Comparison of ENCODE assay signal across 14 mouse cellular contexts in genomic region chr10:21559769-21560168, GRCm38 (mm10). TPM values are rescaled to one million over a fixed set of nuclear protein-coding genes. Genes with fewer than 3 reads are reported as not detected.
DNase-seq lines count a peak whose midpoint lies in the region; ATAC-seq lines count a peak whose summit lies in the region.
"Had no signal": no experiment of that assay in that cellular context is flagged by ENCODE, and none has a peak within 500 bp of the region (broad histone marks: within the 10 kb centered on the region; RNA-seq: fewer than 3 reads in every experiment).

No protein-coding gene starts in this region.

- WGBS in kidney, embryonic 15.5 days, result 35% methylated on average over 15 of the region's 15 CpGs
- 90% methylated on average over 15 of the region's 15 CpGs for WGBS in forebrain, embryonic 11.5 days
- 70% methylated on average over 15 of the region's 15 CpGs for whole genome bisulfite sequencing in hindbrain, embryonic 12.5 days

- no peaks in the 10 kb centered on the region for H3K9me3 ChIP-seq in kidney, embryonic 15.5 days (replicated peaks)
- H3K9me3 ChIP-seq in forebrain, embryonic 11.5 days (ENCODE audit: control insufficient read depth, low read length), result no peaks in the 10 kb centered on the region
- no peaks in the 10 kb centered on the region for H3K9me3 ChIP-seq in hindbrain, embryonic 12.5 days (replicated peaks)
- H3K9me3 ChIP-seq: embryonic facial prominence, embryonic 13.5 days; stomach, embryonic 15.5 days had no signal

- ATAC-seq in activated CD4-positive, CD25-positive, alpha-beta regulatory T cell, adult 4 months, result peak; percentile 87
- peak; percentile 67 for ATAC-seq in kidney, embryonic 15.5 days (replicated peaks; ENCODE audit: low FRiP score)
- ATAC-seq in forebrain, embryonic 11.5 days (replicated peaks; ENCODE audit: low FRiP score), result no peak
- ATAC-seq in hindbrain, embryonic 12.5 days (ENCODE audit: low FRiP score), result no peak
- ATAC-seq: Patski had no signal

- no peak overlapping the region for H3K4me3 ChIP-seq in kidney, embryonic 15.5 days (replicated peaks)
- no peak overlapping the region for H3K4me3 ChIP-seq in forebrain, embryonic 11.5 days (ENCODE audit: low read depth, low read length)
- no peak overlapping the region for H3K4me3 ChIP-seq in hindbrain, embryonic 12.5 days
- H3K4me3 ChIP-seq: embryonic facial prominence, embryonic 13.5 days; stomach, embryonic 15.5 days had no signal

- no peaks in the 10 kb centered on the region for H3K36me3 ChIP-seq in kidney, embryonic 15.5 days
- H3K36me3 ChIP-seq in forebrain, embryonic 11.5 days (ENCODE audit: control insufficient read depth, insufficient read depth, low read length), result no peaks in the 10 kb centered on the region
- H3K36me3 ChIP-seq in hindbrain, embryonic 12.5 days, result no peaks in the 10 kb centered on the region
- H3K36me3 ChIP-seq: embryonic facial prominence, embryonic 13.5 days; stomach, embryonic 15.5 days had no signal

- H3K4me2 ChIP-seq in kidney, embryonic 15.5 days, result peak overlapping the region; percentile 23
- no peak overlapping the region for H3K4me2 ChIP-seq in forebrain, embryonic 11.5 days (ENCODE audit: low read depth, low read length, severe bottlenecking)
- no peak overlapping the region for H3K4me2 ChIP-seq in hindbrain, embryonic 12.5 days (replicated peaks)
- H3K4me2 ChIP-seq: embryonic facial prominence, embryonic 13.5 days; midbrain, embryonic 11.5 days; stomach, embryonic 15.5 days had no signal

- no peak overlapping the region for H3K27ac ChIP-seq in kidney, embryonic 15.5 days
- no peak overlapping the region for H3K27ac ChIP-seq in forebrain, embryonic 11.5 days (ENCODE audit: low read depth, low read length)
- no peak overlapping the region for H3K27ac ChIP-seq in hindbrain, embryonic 12.5 days
- H3K27ac ChIP-seq: embryonic facial prominence, embryonic 13.5 days; liver, embryonic 14.5 days; stomach, embryonic 15.5 days had no signal

- peak; percentile 24 for DNase-seq in embryo, embryonic 11 days
- no peak for DNase-seq in embryo, embryonic 10 days (ENCODE audit: low spot score)
- peak; percentile 19 for DNase-seq in neural tube, embryonic 10.5 days (ENCODE audit: extremely low spot score, low spot score)
- DNase-seq in forebrain, embryonic 11.5 days (ENCODE audit: low spot score), result no peak
- no peak for DNase-seq in gastrocnemius, postnatal 10 days

- H3K9ac ChIP-seq in kidney, embryonic 15.5 days, result no peak overlapping the region
- H3K9ac ChIP-seq in forebrain, embryonic 11.5 days (ENCODE audit: low read length), result no peak overlapping the region
- H3K9ac ChIP-seq in hindbrain, embryonic 12.5 days, result no peak overlapping the region
- H3K9ac ChIP-seq: embryonic facial prominence, embryonic 13.5 days; liver, embryonic 14.5 days; stomach, embryonic 15.5 days had no signal

- H3K4me1 ChIP-seq in kidney, embryonic 15.5 days, result peaks cover 15% of the 10 kb centered on the region; the same call in 1 of the 2 replicates
- H3K4me1 ChIP-seq in forebrain, embryonic 11.5 days (replicated peaks; ENCODE audit: control insufficient read depth, insufficient read depth, low read length), result no peaks in the 10 kb centered on the region
- H3K4me1 ChIP-seq in hindbrain, embryonic 12.5 days, result peaks cover 5% of the 10 kb centered on the region; the same call in 1 of the 2 replicates
- H3K4me1 ChIP-seq: stomach, embryonic 15.5 days had no signal

- H3K27me3 ChIP-seq in kidney, embryonic 15.5 days, result no peaks in the 10 kb centered on the region
- H3K27me3 ChIP-seq in forebrain, embryonic 11.5 days (ENCODE audit: control insufficient read depth, insufficient read depth, low read length), result no peaks in the 10 kb centered on the region
- H3K27me3 ChIP-seq in hindbrain, embryonic 12.5 days, result no peaks in the 10 kb centered on the region; the same call in 1 of the 2 replicates
- H3K27me3 ChIP-seq: embryonic facial prominence, embryonic 13.5 days; stomach, embryonic 15.5 days had no signal

RNA-seq across cellular contexts. Expression of gene 1700020N01Rik, which starts 33.2 kb away (rescaled TPM):
- not detected for polyA plus RNA-seq in activated CD4-positive, CD25-positive, alpha-beta regulatory T cell, adult 4 months (2017; shearing (Covaris generic))
- not detected in 2 replicates for polyA plus RNA-seq in kidney, embryonic 15.5 days (2015; fragmentation: Nextera tagmentation; extraction: Ambion mirVana)
- not detected in 2 replicates for polyA plus RNA-seq in forebrain, embryonic 11.5 days (2014; fragmentation: Nextera tagmentation; extraction: Ambion mirVana)
- total RNA-seq in gastrocnemius, postnatal 10 days (2021), result not detected
- not detected in 2 replicates for polyA plus RNA-seq in hindbrain, embryonic 12.5 days (2016; fragmentation: Nextera tagmentation; extraction: Ambion mirVana)
- total RNA-seq: layer of hippocampus, adult 8-10 months had no signal
- polyA plus RNA-seq: embryonic facial prominence, embryonic 13.5 days; liver, embryonic 14.5 days; midbrain, embryonic 11.5 days; Patski; stomach, embryonic 15.5 days had no signal

Comparison
In these comparisons a context has a peak if more than half of its experiments do, and no peak if none do; other contexts are left out.
1. DNase-seq: peak in embryo, embryonic 11 days (single experiment) and neural tube, embryonic 10.5 days (single experiment); none in embryo, embryonic 10 days (single experiment), forebrain, embryonic 11.5 days (single experiment) and gastrocnemius, postnatal 10 days (single experiment).
2. ATAC-seq: peak in activated CD4-positive, CD25-positive, alpha-beta regulatory T cell, adult 4 months (single experiment) and kidney, embryonic 15.5 days (single experiment); none in forebrain, embryonic 11.5 days (single experiment) and hindbrain, embryonic 12.5 days (single experiment).